ENCODE assay signal across 18 mouse cellular contexts in genomic region chr6:121357232-121357631, GRCm38 (mm10). TPM values are rescaled to one million over a fixed set of nuclear protein-coding genes. Genes with fewer than 3 reads are reported as not detected.
"Had no signal": no experiment of that assay in that cellular context is flagged by ENCODE, and none has a peak within 500 bp of the region (broad histone marks: within the 10 kb centered on the region; RNA-seq: fewer than 3 reads in every experiment).

No protein-coding gene starts in this region.

- H3K4me2 ChIP-seq: neural tube, embryonic 12.5 days; neural tube, embryonic 15.5 days; stomach, embryonic 15.5 days had no signal

- H3K9me3 ChIP-seq: neural tube, embryonic 12.5 days; neural tube, embryonic 15.5 days; stomach, embryonic 15.5 days had no signal

- H3K9ac ChIP-seq: neural tube, embryonic 12.5 days; neural tube, embryonic 15.5 days; stomach, embryonic 15.5 days had no signal

- H3K4me1 ChIP-seq: neural tube, embryonic 12.5 days; neural tube, embryonic 15.5 days; stomach, embryonic 15.5 days had no signal

- DNase-seq: retina, postnatal 1 day; right cerebral cortex, adult 18-20 months; right cerebral cortex, postnatal 14 days; right cerebral cortex, postnatal 25 days; right cerebral cortex, postnatal 4 days; spleen, adult 18-20 months; thymus, adult 18-20 months; thymus, adult 2 months; thymus, postnatal 14 days; thymus, postnatal 25 days; thymus, postnatal 36 days; thymus, postnatal 4 days had no signal

- H3K4me3 ChIP-seq: neural tube, embryonic 12.5 days; neural tube, embryonic 15.5 days; stomach, embryonic 15.5 days had no signal

- H3K27me3 ChIP-seq: neural tube, embryonic 12.5 days; neural tube, embryonic 15.5 days; stomach, embryonic 15.5 days had no signal

- H3K36me3 ChIP-seq: neural tube, embryonic 12.5 days; neural tube, embryonic 15.5 days; stomach, embryonic 15.5 days had no signal

- H3K27ac ChIP-seq: neural tube, embryonic 12.5 days; neural tube, embryonic 15.5 days; stomach, embryonic 15.5 days; stomach, postnatal 0 days had no signal

RNA-seq across cellular contexts. Expression of gene Slc6a12, which starts 14.4 kb away (rescaled TPM):
- polyA plus RNA-seq: neural tube, embryonic 14.5 days; stomach, embryonic 14.5 days had no signal
